Mouse (Mus musculus): ENCODE data around the gene Sufu. TPM values are rescaled to one million over a fixed set of nuclear protein-coding genes. Genes with fewer than 3 reads are reported as not detected.
A peak's percentile ranks its signal among the peaks of the same experiment; 100 is the strongest.

Sufu gene
- total and polyA plus RNA-seq, 3 experiments, result 11.4 to 42.5 TPM; not detected in 1

- 0 out of 2 replicates have a peak, but pooled peaks have one; percentile 63 for TF ChIP-seq HCFC1 (IDR thresholded peaks at IDR 0.05; ENCODE audit: low read depth, low read length)
- TF ChIP-seq UBTF (IDR thresholded peaks at IDR 0.05; ENCODE audit: borderline replicate concordance, insufficient read depth, low read depth, low read length), result no peak
- peak; percentile 36; the same call in 1 of the 2 replicates for TF ChIP-seq MEF2A (IDR thresholded peaks at IDR 0.05; ENCODE audit: extremely low read depth, insufficient replicate concordance, low read depth, low read length, poor library complexity, severe bottlenecking)
- no peak for TF ChIP-seq E2F4 (IDR thresholded peaks at IDR 0.05; ENCODE audit: borderline replicate concordance, low read depth, low read length)
- TF ChIP-seq EP300 (IDR thresholded peaks at IDR 0.05; ENCODE audit: low read depth in 1 of 2, low read length in 2 of 2), result peak; percentile 84 to 86
- peak in 1 of 2 experiments; percentile 59; a peak in 1 of 4 replicates for TF ChIP-seq POLR2A (IDR thresholded peaks at IDR 0.05; ENCODE audit: control insufficient read depth in 1 of 2, insufficient read depth in 1 of 2, low read depth in 1 of 2, low read length in 2 of 2, poor library complexity in 1 of 2)
- TF ChIP-seq TCF12 (IDR thresholded peaks at IDR 0.05; ENCODE audit: low read depth, low read length), result peak; percentile 82
- TF ChIP-seq MAZ (IDR thresholded peaks at IDR 0.05; ENCODE audit: low read depth, low read length), result peak; percentile 79; the same call in 1 of the 2 replicates
- TF ChIP-seq ETS1 (IDR thresholded peaks at IDR 0.05; ENCODE audit: low read depth, low read length), result peak; percentile 92
- TF ChIP-seq GATA1 (IDR thresholded peaks at IDR 0.05; ENCODE audit: low read depth, low read length), result peak; percentile 90
- peak; percentile 94 for TF ChIP-seq MXI1 (IDR thresholded peaks at IDR 0.05; ENCODE audit: low read depth, low read length)
These were observed 135.5 kb downstream of the Sufu start (continued) for GRCm38 (mm10) chr19:46532031-46532688.

- Histone ChIP-seq H3K9ac (ENCODE audit: control insufficient read depth, low read depth, low read length, poor library complexity, severe bottlenecking) (no peak overlapping the region), H3K27ac (ENCODE audit: control insufficient read depth, low read depth, low read length) (no peak overlapping the region), H3K27me3 (ENCODE audit: control insufficient read depth in 1 of 2, insufficient read depth in 2 of 2, low read length in 2 of 2) (no peaks in the 10 kb centered on the region), H3K4me1 (ENCODE audit: control insufficient read depth in 1 of 2, insufficient read depth in 2 of 2, low read length in 2 of 2) (peaks cover 12 to 30% of the 10 kb centered on the region in 2 experiments), H3K4me3 (ENCODE audit: control insufficient read depth in 1 of 2, insufficient read depth in 1 of 2, low read depth in 2 of 2, low read length in 2 of 2) (no peak overlapping the region), H3K79me2 (ENCODE audit: control insufficient read depth, insufficient read depth, low read length, poor library complexity) (no peaks in the 10 kb centered on the region; the same call in 1 of the 2 replicates), H3K9me3 (replicated peaks; ENCODE audit: insufficient read depth, low read length) (no peaks in the 10 kb centered on the region), H3K36me3 (ENCODE audit: control insufficient read depth in 1 of 2, insufficient read depth in 2 of 2, low read length in 2 of 2) (peaks cover 0 to 25% of the 10 kb centered on the region in 2 experiments; a peak in 2 of 4 replicates)
- DNase-seq (ENCODE audit: low read depth, low spot score), result peak; percentile 54
- TF ChIP-seq GABPA (IDR thresholded peaks at IDR 0.05; ENCODE audit: low read depth, low read length) (no peak), POLR2AphosphoS2 (IDR thresholded peaks at IDR 0.05; ENCODE audit: low read length) (no peak), MYB (IDR thresholded peaks at IDR 0.05; ENCODE audit: low read depth, low read length) (no peak), BHLHE40 (IDR thresholded peaks at IDR 0.05; ENCODE audit: borderline replicate concordance, low read depth, low read length) (no peak), RAD21 (IDR thresholded peaks at IDR 0.05; ENCODE audit: low read depth, low read length) (no peak), ZKSCAN1 (IDR thresholded peaks at IDR 0.05; ENCODE audit: low read depth, low read length) (no peak), MYC (IDR thresholded peaks at IDR 0.05; ENCODE audit: low read depth, low read length) (no peak), CHD1 (IDR thresholded peaks at IDR 0.05; ENCODE audit: low read depth, low read length) (no peak), HCFC1 (IDR thresholded peaks at IDR 0.05; ENCODE audit: low read depth, low read length) (no peak), TBP (IDR thresholded peaks at IDR 0.05; ENCODE audit: low read depth, low read length) (no peak), CHD2 (IDR thresholded peaks at IDR 0.05; ENCODE audit: low read length) (no peak)
These were observed 136.4 kb downstream of the Sufu start for GRCm38 (mm10) chr19:46533066-46533465.
